8 mouse cellular contexts compared by ENCODE assay signal in the genomic region with DNA sequence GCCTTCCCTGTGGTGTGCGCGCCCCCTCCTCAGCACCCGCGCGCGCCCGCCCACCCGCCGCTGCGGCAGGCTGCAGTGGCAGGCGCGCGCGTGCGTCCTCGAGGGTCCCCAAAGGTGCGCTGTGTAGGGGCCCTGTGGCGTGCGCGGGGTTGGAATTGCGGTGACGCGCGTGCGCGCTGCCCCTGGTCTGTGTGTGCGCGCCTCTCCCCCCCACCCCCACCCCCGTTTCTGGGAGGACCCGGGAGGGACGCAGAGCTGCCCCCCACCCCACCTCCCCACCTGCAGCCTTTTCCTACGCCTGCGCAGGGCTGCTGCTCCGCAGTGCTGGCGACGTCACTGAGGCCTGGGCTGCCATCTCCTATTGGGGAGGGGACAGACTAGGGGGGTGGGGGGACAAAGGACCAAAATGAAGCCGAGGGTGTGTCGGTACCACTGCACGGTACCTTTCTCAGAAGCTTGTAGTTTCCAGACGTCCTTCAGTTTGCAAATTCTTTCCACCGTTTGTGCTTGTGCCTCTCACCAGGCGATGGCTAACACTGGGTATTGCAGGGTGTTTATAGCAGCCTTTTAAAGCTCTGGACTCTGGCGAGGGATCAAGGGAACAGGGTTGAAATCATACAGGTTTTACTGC. TPM values are rescaled to one million over a fixed set of nuclear protein-coding genes. Genes with fewer than 3 reads are reported as not detected.
DNase-seq lines count a peak whose midpoint lies in the region; ATAC-seq lines count a peak whose summit lies in the region.

A gene (minus strand): TSS at position 542 of the 631 bp plus-strand sequence.

- peak; percentile 49 to 70 for DNase-seq in right cerebral cortex, adult 2 months (ENCODE audit: low spot score in 2 of 2)
- DNase-seq in right cerebral cortex, postnatal 14 days, result no peak
- peak; percentile 54 for DNase-seq in cerebellum, adult 8-10 months
- DNase-seq in gastrocnemius, adult 18-20 months (ENCODE audit: low spot score), result peak; percentile 60
- DNase-seq in left cerebral cortex, postnatal 10 days (ENCODE audit: extremely low spot score in 1 of 2, low spot score in 2 of 2), result peak; percentile 38 to 73
- peak; percentile 32 to 75 for DNase-seq in spleen, postnatal 4 days (ENCODE audit: low spot score in 2 of 2)

- 0% methylated on average over 36 of the region's 43 CpGs for WGBS in hindbrain, embryonic 15.5 days

- peaks cover 49% of the 10 kb centered on the region for H3K4me1 ChIP-seq in hindbrain, embryonic 15.5 days (replicated peaks)

- H3K4me3 ChIP-seq in hindbrain, embryonic 15.5 days, result peak within 1 kb of the TSS; percentile 60

- intact Hi-C loops in left cerebral cortex, postnatal 10 days (cut with DNase I), result no loop called here

- peak within 1 kb of the TSS; percentile 83 for H3K9ac ChIP-seq in hindbrain, embryonic 15.5 days

- no peaks in the 10 kb centered on the region for H3K27me3 ChIP-seq in hindbrain, embryonic 15.5 days

- H3K4me2 ChIP-seq in hindbrain, embryonic 15.5 days, result peak within 1 kb of the TSS; percentile 56

- no peaks in the 10 kb centered on the region for H3K36me3 ChIP-seq in hindbrain, embryonic 15.5 days

- ATAC-seq in hindbrain, embryonic 15.5 days (ENCODE audit: low FRiP score, low read depth), result peak; percentile 91
- peak; percentile 51 for ATAC-seq in megakaryocyte progenitor cell, adult 5-6 weeks (replicated peaks; ENCODE audit: poor library complexity)

- peak within 1 kb of the TSS; percentile 100 for H3K27ac ChIP-seq in hindbrain, embryonic 15.5 days (replicated peaks)

- H3K9me3 ChIP-seq in hindbrain, embryonic 15.5 days, result no peaks in the 10 kb centered on the region

RNA-seq across cellular contexts. Expression of the gene that starts here (rescaled TPM):
- 100 to 1,000 TPM; 165 to 185 TPM for total RNA-seq in gastrocnemius, adult 18-20 months (2021)
- polyA plus RNA-seq in hindbrain, embryonic 15.5 days (2015; fragmentation: Nextera tagmentation; extraction: Ambion mirVana), result 104 and 127 TPM in 2 replicates
- 10 to 100 TPM; 46.8 to 51.4 TPM for total RNA-seq in left cerebral cortex, postnatal 10 days (2021)
- total RNA-seq in megakaryocyte progenitor cell, adult 5-6 weeks (2015), result 32.7 and 51.4 TPM in 2 replicates
- total RNA-seq in megakaryocyte progenitor cell, adult 5-6 weeks (2017), result 9.1 and 18.1 TPM in 2 replicates
